Mouse (Mus musculus) kidney, postnatal 36 days (tissue): ENCODE measurements around the gene Ndufa13.
A peak's percentile ranks its signal among the peaks of the same experiment; 100 is the strongest.

Source experiments
- DNase-seq, 2 experiments: peaks; one replicate each; pipeline ENCODE4 v3.0.0; 2021 to 2022; ENCODE audit warnings: mixed read lengths in 2 of 2

Gene Ndufa13

GRCm38 (mm10) chr8:69877992-69878391 is 24.4 kb downstream of the Ndufa13 start:
- DNase-seq: no peak

- DNase-seq: no peak
Measured at GRCm38 (mm10) chr8:69877396-69877795, 25.0 kb downstream of the Ndufa13 start.

GRCm38 (mm10) chr8:69876967-69877366 is 25.4 kb downstream of the Ndufa13 start:
- no peak for DNase-seq

- no peak for DNase-seq
Measured at GRCm38 (mm10) chr8:69876097-69876496, 26.3 kb downstream of the Ndufa13 start.

GRCm38 (mm10) chr8:69874654-69875053 is 27.7 kb downstream of the Ndufa13 start:
- no peak for DNase-seq

GRCm38 (mm10) chr8:69874155-69874554 is 28.2 kb downstream of the Ndufa13 start:
- DNase-seq: peak; percentile 45 to 83

- no peak for DNase-seq
Measured at GRCm38 (mm10) chr8:69870907-69871306, 31.5 kb downstream of the Ndufa13 start.

GRCm38 (mm10) chr8:69870003-69870765 is 32.2 kb downstream of the Ndufa13 start:
- no peak for DNase-seq

GRCm38 (mm10) chr8:69867696-69868326 is 34.5 kb downstream of the Ndufa13 start:
- peak; percentile 43 to 48 for DNase-seq

- DNase-seq: no peak
Measured at GRCm38 (mm10) chr8:69864180-69864579, 38.2 kb downstream of the Ndufa13 start.

- DNase-seq: no peak
Measured at GRCm38 (mm10) chr8:69863387-69864020, 38.9 kb downstream of the Ndufa13 start.

GRCm38 (mm10) chr8:69861251-69861650 is 41.1 kb downstream of the Ndufa13 start:
- DNase-seq: no peak

GRCm38 (mm10) chr8:69860807-69861206 is 41.6 kb downstream of the Ndufa13 start:
- peak in 1 of 2 experiments; percentile 28 for DNase-seq

GRCm38 (mm10) chr8:69853869-69854268 is 48.5 kb downstream of the Ndufa13 start:
- DNase-seq: peak in 1 of 2 experiments; percentile 20

GRCm38 (mm10) chr8:69850926-69851506 is 51.3 kb downstream of the Ndufa13 start:
- DNase-seq: no peak

GRCm38 (mm10) chr8:69849899-69850298 is 52.5 kb downstream of the Ndufa13 start:
- peak in 1 of 2 experiments; percentile 33 for DNase-seq

GRCm38 (mm10) chr8:69848951-69849350 is 53.4 kb downstream of the Ndufa13 start:
- DNase-seq: no peak

- no peak for DNase-seq
Measured at GRCm38 (mm10) chr8:69847167-69848065, 54.9 kb downstream of the Ndufa13 start.
